8 mouse cellular contexts compared by ENCODE assay signal in genomic region chr9:41805491-41806288, GRCm38 (mm10).
DNase-seq lines count a peak whose midpoint lies in the region; ATAC-seq and TF ChIP-seq lines count a peak whose summit lies in the region.

No protein-coding gene starts in this region.

- TF ChIP-seq EP300 in liver, postnatal 0 days (IDR thresholded peaks at IDR 0.05; ENCODE audit: low read depth) = no peak

- no peak overlapping the region for H3K4me2 ChIP-seq in liver, embryonic 11.5 days
- H3K4me2 ChIP-seq in liver, postnatal 0 days (ENCODE audit: low read depth, low read length) = no peak overlapping the region
- peak overlapping the region; percentile 40 for H3K4me2 ChIP-seq in embryonic facial prominence, embryonic 14.5 days (ENCODE audit: low read depth, low read length)
- no peak overlapping the region for H3K4me2 ChIP-seq in neural tube, embryonic 11.5 days (ENCODE audit: low read depth)

- H3K9ac ChIP-seq in liver, embryonic 11.5 days (ENCODE audit: low read depth, low read length) = no peak overlapping the region
- H3K9ac ChIP-seq in liver, postnatal 0 days (replicated peaks) = no peak overlapping the region
- H3K9ac ChIP-seq in embryonic facial prominence, embryonic 14.5 days (ENCODE audit: low read depth, low read length) = peak overlapping the region; percentile 19
- H3K9ac ChIP-seq in neural tube, embryonic 11.5 days (ENCODE audit: low read length) = no peak overlapping the region

- TF ChIP-seq CTCF in liver, postnatal 0 days (IDR thresholded peaks at IDR 0.05; ENCODE audit: low read depth) = no peak

- peak overlapping the region; percentile 48; the same call in 1 of the 2 replicates for H3K27ac ChIP-seq in liver, embryonic 11.5 days (ENCODE audit: low read depth, low read length)
- no peak overlapping the region for H3K27ac ChIP-seq in liver, postnatal 0 days (ENCODE audit: low read depth)
- H3K27ac ChIP-seq in embryonic facial prominence, embryonic 14.5 days (replicated peaks; ENCODE audit: low read depth, low read length) = peak overlapping the region; percentile 89
- peak overlapping the region; percentile 28; the same call in 1 of the 2 replicates for H3K27ac ChIP-seq in neural tube, embryonic 11.5 days (ENCODE audit: low read depth, low read length)

- DNase-seq in liver, embryonic 11.5 days (ENCODE audit: low spot score) = no peak
- DNase-seq in liver, postnatal 0 days = no peak
- peak; percentile 96 for DNase-seq in embryonic facial prominence, embryonic 14.5 days (ENCODE audit: low spot score)
- peak; percentile 17 for DNase-seq in kidney, postnatal 14 days
- DNase-seq in neural tube, embryonic 11.5 days (ENCODE audit: low spot score) = peak; percentile 59
- DNase-seq in cerebellum, postnatal 4 days (ENCODE audit: low spot score in 2 of 2) = no peak
- no peak for DNase-seq in layer of hippocampus, adult 8-10 months (ENCODE audit: low spot score in 2 of 2)

- H3K9me3 ChIP-seq in liver, embryonic 11.5 days (ENCODE audit: control insufficient read depth, low read length) = no peaks in the 10 kb centered on the region
- H3K9me3 ChIP-seq in liver, postnatal 0 days (ENCODE audit: low read length) = no peaks in the 10 kb centered on the region
- H3K9me3 ChIP-seq in embryonic facial prominence, embryonic 14.5 days (ENCODE audit: control insufficient read depth, low read length) = no peaks in the 10 kb centered on the region
- H3K9me3 ChIP-seq in neural tube, embryonic 11.5 days (ENCODE audit: control insufficient read depth, low read length) = no peaks in the 10 kb centered on the region

- H3K27me3 ChIP-seq in liver, embryonic 11.5 days (replicated peaks; ENCODE audit: control insufficient read depth, insufficient read depth, low read length) = no peaks in the 10 kb centered on the region
- H3K27me3 ChIP-seq in liver, postnatal 0 days (ENCODE audit: insufficient read depth, low read length) = no peaks in the 10 kb centered on the region
- H3K27me3 ChIP-seq in embryonic facial prominence, embryonic 14.5 days (replicated peaks; ENCODE audit: control insufficient read depth, insufficient read depth, low read length) = no peaks in the 10 kb centered on the region
- H3K27me3 ChIP-seq in neural tube, embryonic 11.5 days (ENCODE audit: control insufficient read depth, insufficient read depth, low read length) = no peaks in the 10 kb centered on the region

- no peak for ATAC-seq in liver, embryonic 11.5 days (replicated peaks; ENCODE audit: low FRiP score)
- ATAC-seq in liver, postnatal 0 days = no peak
- peak; percentile 87 for ATAC-seq in embryonic facial prominence, embryonic 14.5 days (ENCODE audit: low read depth)
- ATAC-seq in neural tube, embryonic 11.5 days (ENCODE audit: insufficient read depth, low FRiP score, low TSS enrichment) = no peak
- no peak for ATAC-seq in megakaryocyte, adult 5-6 weeks (ENCODE audit: poor library complexity, severe bottlenecking)

- no peaks in the 10 kb centered on the region for H3K36me3 ChIP-seq in liver, embryonic 11.5 days (ENCODE audit: control insufficient read depth, insufficient read depth, low read length)
- no peaks in the 10 kb centered on the region for H3K36me3 ChIP-seq in liver, postnatal 0 days (replicated peaks; ENCODE audit: insufficient read depth, low read length)
- H3K36me3 ChIP-seq in embryonic facial prominence, embryonic 14.5 days (ENCODE audit: control insufficient read depth, insufficient read depth, low read length) = no peaks in the 10 kb centered on the region
- no peaks in the 10 kb centered on the region for H3K36me3 ChIP-seq in neural tube, embryonic 11.5 days (ENCODE audit: control insufficient read depth, insufficient read depth, low read length)

- no peak overlapping the region for H3K4me3 ChIP-seq in liver, embryonic 11.5 days (ENCODE audit: low read depth, low read length)
- no peak overlapping the region for H3K4me3 ChIP-seq in liver, postnatal 0 days (ENCODE audit: low read depth, low read length)
- peak overlapping the region; percentile 5; the same call in 1 of the 2 replicates for H3K4me3 ChIP-seq in embryonic facial prominence, embryonic 14.5 days (ENCODE audit: low read depth, low read length)
- H3K4me3 ChIP-seq in neural tube, embryonic 11.5 days (ENCODE audit: low read depth, low read length) = no peak overlapping the region

- no peaks in the 10 kb centered on the region; the same call in 1 of the 2 replicates for H3K4me1 ChIP-seq in liver, embryonic 11.5 days (replicated peaks; ENCODE audit: control insufficient read depth, insufficient read depth, low read length)
- no peaks in the 10 kb centered on the region for H3K4me1 ChIP-seq in liver, postnatal 0 days (ENCODE audit: insufficient read depth)
- peaks cover 46% of the 10 kb centered on the region for H3K4me1 ChIP-seq in embryonic facial prominence, embryonic 14.5 days (ENCODE audit: control insufficient read depth, insufficient read depth, low read length)
- peaks cover 4% of the 10 kb centered on the region; the same call in 1 of the 2 replicates for H3K4me1 ChIP-seq in neural tube, embryonic 11.5 days (ENCODE audit: control insufficient read depth, insufficient read depth, low read length)

- WGBS in liver, embryonic 11.5 days = 57% methylated on average over 15 of the region's 15 CpGs
- 61% methylated on average over 15 of the region's 15 CpGs for WGBS in liver, postnatal 0 days (ENCODE audit: insufficient replicate concordance)
- WGBS in embryonic facial prominence, embryonic 14.5 days = 7% methylated on average over 15 of the region's 15 CpGs
- WGBS in neural tube, embryonic 11.5 days = 50% methylated on average over 15 of the region's 15 CpGs

Comparison
In these comparisons a context has a peak if more than half of its experiments do, and no peak if none do; other contexts are left out.
1. DNase-seq: peak in embryonic facial prominence, embryonic 14.5 days (single experiment), kidney, postnatal 14 days (single experiment) and neural tube, embryonic 11.5 days (single experiment); none in liver, embryonic 11.5 days (single experiment), liver, postnatal 0 days (single experiment), cerebellum, postnatal 4 days (0 of 2) and layer of hippocampus, adult 8-10 months (0 of 2).